8 mouse cellular contexts compared by ENCODE assay signal in the genomic region with DNA sequence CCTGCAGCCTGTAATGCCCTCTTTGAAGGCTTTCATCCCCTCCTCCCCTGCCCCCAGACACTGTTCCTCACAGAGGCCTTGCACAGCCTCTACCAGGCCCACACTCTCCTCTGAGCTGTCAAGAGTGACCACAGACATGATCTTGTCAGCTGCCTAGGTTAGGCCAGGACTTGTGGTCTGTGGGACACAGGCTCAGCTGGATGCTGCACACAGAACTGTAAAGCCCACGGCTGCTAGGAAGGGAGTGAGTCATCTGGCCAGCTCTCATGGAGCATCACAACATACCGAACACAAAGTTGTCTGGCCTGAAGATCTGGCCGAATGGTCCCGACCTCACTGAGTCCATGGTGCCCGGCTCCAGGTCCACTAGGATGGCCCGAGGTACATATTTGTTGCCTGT. TPM values are rescaled to one million over a fixed set of nuclear protein-coding genes. Genes with fewer than 3 reads are reported as not detected.
A peak's percentile ranks its signal among the peaks of the same experiment; 100 is the strongest.
DNase-seq lines count a peak whose midpoint lies in the region; ATAC-seq and TF ChIP-seq lines count a peak whose summit lies in the region.
"Not testable (repeated sequence)": the region's sequence is repeated elsewhere in the genome, so short reads cannot be mapped to it uniquely, and the experiment has no call there.

No protein-coding gene starts in this region.

- intact Hi-C loops in gastrocnemius, adult 2 months (cut with DNase I), result not testable (repeated sequence)

- H3K27me3 ChIP-seq in C2C12 (ENCODE audit: control insufficient read depth, insufficient read depth, insufficient read length); embryonic facial prominence, embryonic 14.5 days (replicated peaks; ENCODE audit: control insufficient read depth, insufficient read depth, low read length); hindbrain, embryonic 13.5 days; midbrain, postnatal 0 days (ENCODE audit: insufficient read depth, low read length): not testable (repeated sequence)
- H3K27me3 ChIP-seq in midbrain, embryonic 10.5 days (ENCODE audit: low read depth, poor library complexity, severe bottlenecking), result peaks cover 25% of the 10 kb centered on the region

- not testable (repeated sequence) for H3K79me3 ChIP-seq in C2C12 (ENCODE audit: low read depth)

- H3K4me1 ChIP-seq in embryonic facial prominence, embryonic 14.5 days (ENCODE audit: control insufficient read depth, insufficient read depth, low read length), result peaks cover 16% of the 10 kb centered on the region
- H3K4me1 ChIP-seq in hindbrain, embryonic 13.5 days (replicated peaks), result peaks cover 42% of the 10 kb centered on the region
- peaks cover 65% of the 10 kb centered on the region for H3K4me1 ChIP-seq in midbrain, embryonic 10.5 days
- H3K4me1 ChIP-seq in midbrain, postnatal 0 days (ENCODE audit: insufficient read depth, low read length), result not testable (repeated sequence)
- peaks cover 16% of the 10 kb centered on the region for H3K4me1 ChIP-seq in olfactory bulb, adult 2 months (ENCODE audit: control insufficient read depth, insufficient read depth, low read length)

- H3K36me3 ChIP-seq in C2C12 (ENCODE audit: control insufficient read depth, insufficient read depth), result peaks cover 17% of the 10 kb centered on the region
- H3K36me3 ChIP-seq in embryonic facial prominence, embryonic 14.5 days (ENCODE audit: control insufficient read depth, insufficient read depth, low read length), result peaks cover 13% of the 10 kb centered on the region; the same call in 1 of the 2 replicates
- peaks cover 27% of the 10 kb centered on the region for H3K36me3 ChIP-seq in hindbrain, embryonic 13.5 days
- H3K36me3 ChIP-seq in midbrain, embryonic 10.5 days, result peaks cover 22% of the 10 kb centered on the region
- peaks cover 17% of the 10 kb centered on the region for H3K36me3 ChIP-seq in midbrain, postnatal 0 days (ENCODE audit: insufficient read depth, low read length)

- ATAC-seq in embryonic facial prominence, embryonic 14.5 days (ENCODE audit: low read depth); hindbrain, embryonic 13.5 days (ENCODE audit: low FRiP score); midbrain, postnatal 0 days (ENCODE audit: low FRiP score): not testable (repeated sequence)

- not testable (repeated sequence) for H3ac ChIP-seq in C2C12 (ENCODE audit: control insufficient read depth, insufficient read length, low read depth)

- H3K4me2 ChIP-seq in embryonic facial prominence, embryonic 14.5 days (ENCODE audit: low read depth, low read length), result peak overlapping the region; percentile 92
- peak overlapping the region; percentile 72 for H3K4me2 ChIP-seq in hindbrain, embryonic 13.5 days
- peak overlapping the region; percentile 90 for H3K4me2 ChIP-seq in midbrain, postnatal 0 days (ENCODE audit: low read depth, low read length, poor library complexity, severe bottlenecking)

- not testable (repeated sequence) for H3K9me3 ChIP-seq in embryonic facial prominence, embryonic 14.5 days (ENCODE audit: control insufficient read depth, low read length); hindbrain, embryonic 13.5 days; midbrain, embryonic 10.5 days (replicated peaks); midbrain, postnatal 0 days (ENCODE audit: low read length)

- 88% methylated on average over 6 of the region's 6 CpGs for WGBS in embryonic facial prominence, embryonic 14.5 days
- 70% methylated on average over 6 of the region's 6 CpGs for WGBS in hindbrain, embryonic 13.5 days
- WGBS in midbrain, embryonic 10.5 days, result 83% methylated on average over 6 of the region's 6 CpGs
- 45% methylated on average over 6 of the region's 6 CpGs for WGBS in midbrain, postnatal 0 days
- WGBS in olfactory bulb, adult 2 months, result 30% methylated on average over 6 of the region's 6 CpGs

- not testable (repeated sequence) for TF ChIP-seq CTCF in C2C12 (IDR thresholded peaks at IDR 0.05; ENCODE audit: control insufficient read depth, insufficient read depth, insufficient read length); gastrocnemius, adult 2 months (IDR thresholded peaks at IDR 0.05); layer of hippocampus, adult 2 months (conservative IDR thresholded peaks at IDR 0.05); midbrain, postnatal 0 days (IDR thresholded peaks at IDR 0.05); olfactory bulb, adult 2 months (IDR thresholded peaks at IDR 0.05; ENCODE audit: insufficient read depth, low read depth, low read length)

- not testable (repeated sequence) for DNase-seq in embryonic facial prominence, embryonic 14.5 days (ENCODE audit: low spot score); gastrocnemius, adult 2 months; layer of hippocampus, adult 2 months (ENCODE audit: low spot score in 2 of 2); midbrain, embryonic 10.5 days (ENCODE audit: low spot score); midbrain, postnatal 0 days (ENCODE audit: low spot score)

- not testable (repeated sequence) for H3K4me3 ChIP-seq in C2C12 (ENCODE audit: insufficient read depth, poor library complexity, severe bottlenecking); embryonic facial prominence, embryonic 14.5 days (ENCODE audit: low read depth, low read length)
- H3K4me3 ChIP-seq in gastrocnemius, adult 2 months, result peak overlapping the region; percentile 86
- H3K4me3 ChIP-seq in hindbrain, embryonic 13.5 days, result peak overlapping the region; percentile 87
- peak overlapping the region; percentile 89 for H3K4me3 ChIP-seq in layer of hippocampus, adult 2 months
- peak overlapping the region; percentile 83; the same call in 1 of the 2 replicates for H3K4me3 ChIP-seq in midbrain, embryonic 10.5 days
- peak overlapping the region; percentile 83 for H3K4me3 ChIP-seq in midbrain, postnatal 0 days (ENCODE audit: low read depth, low read length)
- peak overlapping the region; percentile 31 for H3K4me3 ChIP-seq in olfactory bulb, adult 2 months (ENCODE audit: insufficient read depth, low read depth, low read length)

- H3K27ac ChIP-seq in embryonic facial prominence, embryonic 14.5 days (replicated peaks; ENCODE audit: low read depth, low read length); gastrocnemius, adult 2 months; hindbrain, embryonic 13.5 days; olfactory bulb, adult 2 months (ENCODE audit: insufficient read depth, low read depth, low read length): not testable (repeated sequence)
- peak overlapping the region; percentile 93; the same call in 1 of the 2 replicates for H3K27ac ChIP-seq in layer of hippocampus, adult 2 months
- peak overlapping the region; percentile 55 for H3K27ac ChIP-seq in midbrain, embryonic 10.5 days (replicated peaks)
- peak overlapping the region; percentile 97 for H3K27ac ChIP-seq in midbrain, postnatal 0 days (ENCODE audit: low read depth, low read length)

- not testable (repeated sequence) for TF ChIP-seq POLR2A in olfactory bulb, adult 2 months (IDR thresholded peaks at IDR 0.05; ENCODE audit: insufficient read depth, low read depth, low read length)

- H3K9ac ChIP-seq in embryonic facial prominence, embryonic 14.5 days (ENCODE audit: low read depth, low read length), result not testable (repeated sequence)
- H3K9ac ChIP-seq in hindbrain, embryonic 13.5 days, result peak overlapping the region; percentile 95
- H3K9ac ChIP-seq in midbrain, postnatal 0 days (replicated peaks; ENCODE audit: low read length, poor library complexity, severe bottlenecking), result peak overlapping the region; percentile 44; the same call in 1 of the 2 replicates

- H3K79me2 ChIP-seq in C2C12 (ENCODE audit: control insufficient read depth, insufficient read depth), result peaks cover 16% of the 10 kb centered on the region

RNA-seq across cellular contexts. Expression of a gene that starts 1.9 kb away (rescaled TPM):
- polyA plus RNA-seq in C2C12 (2012; fragmentation: generic; extraction: Trizol), result 304 TPM
- polyA plus RNA-seq in embryonic facial prominence, embryonic 14.5 days (2014; fragmentation: Nextera tagmentation; extraction: Ambion mirVana), result 268 and 303 TPM in 2 replicates
- total RNA-seq in gastrocnemius, adult 2 months (2021), result 10 to 100 TPM in 1 of 2 experiments, 1 to 10 TPM in 1; 6.7 to 23.3 TPM
- 1,972 and 2,142 TPM in 2 replicates for polyA plus RNA-seq in hindbrain, embryonic 13.5 days (2015; fragmentation: Nextera tagmentation; extraction: Ambion mirVana)
- 1,000 to 10,000 TPM in 1 of 2 experiments, 100 to 1,000 TPM in 1; 962 to 1,047 TPM for total RNA-seq in layer of hippocampus, adult 2 months (2021)
- polyA plus RNA-seq in midbrain, embryonic 10.5 days (2016; fragmentation: Nextera tagmentation; extraction: Ambion mirVana), result 242 and 377 TPM in 2 replicates
- total RNA-seq in midbrain, postnatal 0 days (2014; rRNA removed), result 5,907 and 6,629 TPM in 2 replicates
- polyA plus RNA-seq in midbrain, postnatal 0 days (2015; fragmentation: Nextera tagmentation; extraction: Ambion mirVana), result 4,276 and 4,687 TPM in 2 replicates
- not detected in 2 replicates for polyA plus RNA-seq in olfactory bulb, adult 2 months (2012; ENCODE audit: insufficient read depth, insufficient read length, low replicate concordance, missing spikeins)

RNA-seq across cellular contexts. Expression of a gene that starts 38.5 kb away (rescaled TPM):
- polyA plus RNA-seq in C2C12 (2012; fragmentation: generic; extraction: Trizol), result 11.7 TPM
- polyA plus RNA-seq in embryonic facial prominence, embryonic 14.5 days (2014; fragmentation: Nextera tagmentation; extraction: Ambion mirVana), result 47.2 and 52.6 TPM in 2 replicates
- 10 to 100 TPM; 22.4 to 25.5 TPM for total RNA-seq in gastrocnemius, adult 2 months (2021)
- polyA plus RNA-seq in hindbrain, embryonic 13.5 days (2015; fragmentation: Nextera tagmentation; extraction: Ambion mirVana), result 34.9 and 39.8 TPM in 2 replicates
- 10 to 100 TPM; 50.8 to 51.9 TPM for total RNA-seq in layer of hippocampus, adult 2 months (2021)
- polyA plus RNA-seq in midbrain, embryonic 10.5 days (2016; fragmentation: Nextera tagmentation; extraction: Ambion mirVana), result 31.6 and 31.8 TPM in 2 replicates
- 37.0 and 42.7 TPM in 2 replicates for total RNA-seq in midbrain, postnatal 0 days (2014; rRNA removed)
- 46.4 and 47.7 TPM in 2 replicates for polyA plus RNA-seq in midbrain, postnatal 0 days (2015; fragmentation: Nextera tagmentation; extraction: Ambion mirVana)
- not detected in 2 replicates for polyA plus RNA-seq in olfactory bulb, adult 2 months (2012; ENCODE audit: insufficient read depth, insufficient read length, low replicate concordance, missing spikeins)

RNA-seq across cellular contexts. Expression of a gene that starts 54.4 kb away (rescaled TPM):
- polyA plus RNA-seq in C2C12 (2012; fragmentation: generic; extraction: Trizol), result 216 TPM
- 51.3 and 52.1 TPM in 2 replicates for polyA plus RNA-seq in embryonic facial prominence, embryonic 14.5 days (2014; fragmentation: Nextera tagmentation; extraction: Ambion mirVana)
- 1 to 10 TPM; 1.5 to 3.2 TPM for total RNA-seq in gastrocnemius, adult 2 months (2021)
- 795 and 852 TPM in 2 replicates for polyA plus RNA-seq in hindbrain, embryonic 13.5 days (2015; fragmentation: Nextera tagmentation; extraction: Ambion mirVana)
- 100 to 1,000 TPM; 227 to 233 TPM for total RNA-seq in layer of hippocampus, adult 2 months (2021)
- 202 and 279 TPM in 2 replicates for polyA plus RNA-seq in midbrain, embryonic 10.5 days (2016; fragmentation: Nextera tagmentation; extraction: Ambion mirVana)
- 4,904 and 4,995 TPM in 2 replicates for total RNA-seq in midbrain, postnatal 0 days (2014; rRNA removed)
- polyA plus RNA-seq in midbrain, postnatal 0 days (2015; fragmentation: Nextera tagmentation; extraction: Ambion mirVana), result 937 and 994 TPM in 2 replicates
- polyA plus RNA-seq in olfactory bulb, adult 2 months (2012; ENCODE audit: insufficient read depth, insufficient read length, low replicate concordance, missing spikeins), result not detected in 2 replicates
